Mouse (Mus musculus): ENCODE measurements around the gene Serinc4. TPM values are rescaled to one million over a fixed set of nuclear protein-coding genes. Genes with fewer than 3 reads are reported as not detected.
"Not testable (repeated sequence)": the region's sequence is repeated elsewhere in the genome, so short reads cannot be mapped to it uniquely, and the experiment has no call there.

Serinc4 gene
- total and polyA plus RNA-seq, 3 experiments = 0.38 to 1.2 TPM; not detected in 1

DNA sequence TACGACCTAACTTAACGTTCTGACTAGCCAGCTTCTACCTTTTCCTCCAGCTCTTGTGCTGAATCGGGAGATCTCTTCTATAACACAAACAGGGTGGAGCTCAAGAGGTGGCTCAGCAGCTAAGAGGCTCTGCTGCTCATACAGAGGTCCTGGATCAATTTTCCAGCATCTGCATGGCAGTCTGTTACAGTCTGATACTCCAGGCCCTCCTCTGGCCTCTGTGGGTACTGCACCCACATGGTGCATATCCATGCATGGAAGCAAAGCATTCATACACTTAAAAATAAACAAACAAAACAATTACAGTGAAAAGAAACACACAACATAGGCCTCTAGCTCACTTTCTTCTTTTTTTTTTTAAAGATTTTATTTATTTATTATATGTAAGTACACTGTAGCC, 16.2 kb upstream of the Serinc4 start:
- not testable (repeated sequence) for H3K4me3 ChIP-seq (ENCODE audit: control insufficient read depth in 1 of 2, insufficient read depth in 1 of 2, low read depth in 2 of 2, low read length in 2 of 2)

DNA sequence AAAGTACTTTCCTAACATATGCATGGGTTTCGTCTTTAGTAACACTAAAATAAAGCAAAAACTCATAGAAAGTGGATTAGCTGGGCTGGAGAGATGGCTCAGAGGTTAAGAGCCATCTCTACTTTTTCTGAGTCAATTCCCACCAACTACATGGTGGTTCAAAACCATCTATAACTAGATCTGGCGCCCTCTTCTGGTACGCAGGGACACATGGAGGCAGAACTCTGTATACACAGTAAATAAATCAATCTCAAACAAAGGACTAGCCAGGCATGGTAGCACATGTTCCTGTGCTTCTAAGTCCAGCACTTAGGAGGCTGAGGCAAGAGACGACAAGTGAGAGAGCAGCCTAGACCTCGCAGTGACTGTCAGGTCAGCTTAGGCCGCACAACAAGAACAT, 12.4 kb upstream of the Serinc4 start:
- DNase-seq (ENCODE audit: low read depth, low spot score); H3K27ac ChIP-seq (ENCODE audit: control insufficient read depth, low read depth, low read length); H3K27me3 ChIP-seq (ENCODE audit: control insufficient read depth in 1 of 2, insufficient read depth in 2 of 2, low read length in 2 of 2); H3K9me3 ChIP-seq (replicated peaks; ENCODE audit: insufficient read depth, low read length); H3K4me1 ChIP-seq (ENCODE audit: control insufficient read depth in 1 of 2, insufficient read depth in 2 of 2, low read length in 2 of 2); H3K9ac ChIP-seq (ENCODE audit: control insufficient read depth, low read depth, low read length, poor library complexity, severe bottlenecking); H3K36me3 ChIP-seq (ENCODE audit: control insufficient read depth in 1 of 2, insufficient read depth in 2 of 2, low read length in 2 of 2); H3K4me3 ChIP-seq (ENCODE audit: control insufficient read depth in 1 of 2, insufficient read depth in 1 of 2, low read depth in 2 of 2, low read length in 2 of 2); H3K79me2 ChIP-seq (ENCODE audit: control insufficient read depth, insufficient read depth, low read length, poor library complexity): not testable (repeated sequence)

More for the DNA sequence above, 16.2 kb upstream of the Serinc4 start:
- H3K36me3 ChIP-seq (ENCODE audit: control insufficient read depth in 1 of 2, insufficient read depth in 2 of 2, low read length in 2 of 2); H3K9me3 ChIP-seq (replicated peaks; ENCODE audit: insufficient read depth, low read length); H3K27ac ChIP-seq (ENCODE audit: control insufficient read depth, low read depth, low read length); H3K27me3 ChIP-seq (ENCODE audit: control insufficient read depth in 1 of 2, insufficient read depth in 2 of 2, low read length in 2 of 2); H3K79me2 ChIP-seq (ENCODE audit: control insufficient read depth, insufficient read depth, low read length, poor library complexity); H3K9ac ChIP-seq (ENCODE audit: control insufficient read depth, low read depth, low read length, poor library complexity, severe bottlenecking); DNase-seq (ENCODE audit: low read depth, low spot score); H3K4me1 ChIP-seq (ENCODE audit: control insufficient read depth in 1 of 2, insufficient read depth in 2 of 2, low read length in 2 of 2): not testable (repeated sequence)
- peak in 2 of 3 experiments; percentile 1 to 5; a peak in 1 of 6 replicates for TF ChIP-seq CTCF (IDR thresholded peaks at IDR 0.05 in 2 of 3, conservative IDR thresholded peaks at IDR 0.05 in 1 of 3; ENCODE audit: control insufficient read depth in 1 of 3, insufficient read depth in 1 of 3, low read depth in 2 of 3, low read length in 3 of 3, poor library complexity in 1 of 3, severe bottlenecking in 1 of 3)

DNA sequence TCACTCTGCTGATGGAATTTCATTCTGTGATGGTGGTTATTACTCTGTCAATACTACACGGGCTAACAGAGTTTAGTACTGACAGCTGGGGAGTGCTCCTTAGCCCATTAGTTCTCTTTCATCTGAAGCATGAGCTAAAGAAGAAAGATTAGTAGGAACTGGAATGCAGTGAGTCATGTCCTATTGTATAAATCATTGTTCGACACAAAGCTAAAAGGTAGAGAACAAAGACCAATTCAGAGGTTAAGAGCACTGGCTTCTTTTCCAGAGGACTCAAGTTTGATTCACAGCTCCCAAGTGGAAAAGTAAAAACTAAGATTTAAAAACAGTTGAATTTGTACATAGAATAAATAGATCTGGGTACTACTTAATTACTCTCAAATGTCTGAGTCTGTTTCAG, 3.5 kb upstream of the Serinc4 start:
- Histone ChIP-seq H3K79me2 (ENCODE audit: control insufficient read depth, insufficient read depth, low read length, poor library complexity) (peaks cover 13% of the 10 kb centered on the region), H3K27ac (ENCODE audit: control insufficient read depth, low read depth, low read length) (no peak overlapping the region), H3K9ac (ENCODE audit: control insufficient read depth, low read depth, low read length, poor library complexity, severe bottlenecking) (no peak overlapping the region), H3K27me3 (ENCODE audit: control insufficient read depth in 1 of 2, insufficient read depth in 2 of 2, low read length in 2 of 2) (no peaks in the 10 kb centered on the region), H3K4me3 (ENCODE audit: control insufficient read depth in 1 of 2, insufficient read depth in 1 of 2, low read depth in 2 of 2, low read length in 2 of 2) (no peak overlapping the region), H3K4me1 (ENCODE audit: control insufficient read depth in 1 of 2, insufficient read depth in 2 of 2, low read length in 2 of 2) (0 out of 4 replicates have a peak, but pooled peaks cover 0 to 2% of the 10 kb centered on the region in 2 experiments), H3K36me3 (ENCODE audit: control insufficient read depth in 1 of 2, insufficient read depth in 2 of 2, low read length in 2 of 2) (peaks cover 0 to 11% of the 10 kb centered on the region in 2 experiments; a peak in 2 of 4 replicates), H3K9me3 (replicated peaks; ENCODE audit: insufficient read depth, low read length) (no peaks in the 10 kb centered on the region)
- no peak for TF ChIP-seq GABPA (IDR thresholded peaks at IDR 0.05; ENCODE audit: low read depth, low read length)
- TF ChIP-seq E2F4 (IDR thresholded peaks at IDR 0.05; ENCODE audit: borderline replicate concordance, low read depth, low read length) = no peak
- TF ChIP-seq CHD1 (IDR thresholded peaks at IDR 0.05; ENCODE audit: low read depth, low read length) = no peak
- TF ChIP-seq CHD2 (IDR thresholded peaks at IDR 0.05; ENCODE audit: low read length) = no peak
- TF ChIP-seq HCFC1 (IDR thresholded peaks at IDR 0.05; ENCODE audit: low read depth, low read length) = no peak
- TF ChIP-seq MAZ (IDR thresholded peaks at IDR 0.05; ENCODE audit: low read depth, low read length) = no peak
- no peak for TF ChIP-seq RAD21 (IDR thresholded peaks at IDR 0.05; ENCODE audit: low read depth, low read length)
- no peak for TF ChIP-seq ZMIZ1 (IDR thresholded peaks at IDR 0.05; ENCODE audit: low read depth, low read length)
- no peak for TF ChIP-seq GATA1 (IDR thresholded peaks at IDR 0.05; ENCODE audit: low read depth, low read length)
- no peak for DNase-seq (ENCODE audit: low read depth, low spot score)
